Mouse (Mus musculus): ENCODE data around the gene Trmt11. TPM values are rescaled to one million over a fixed set of nuclear protein-coding genes. Genes with fewer than 3 reads are reported as not detected.

Trmt11 gene
- 5.8 TPM for polyA plus RNA-seq (2014; fragmentation: Illumina TruSeq; extraction: RNeasy Lipid Tissue Mini Kit (QIAGEN cat#74804); ENCODE audit: low read depth, low replicate concordance)

DNA sequence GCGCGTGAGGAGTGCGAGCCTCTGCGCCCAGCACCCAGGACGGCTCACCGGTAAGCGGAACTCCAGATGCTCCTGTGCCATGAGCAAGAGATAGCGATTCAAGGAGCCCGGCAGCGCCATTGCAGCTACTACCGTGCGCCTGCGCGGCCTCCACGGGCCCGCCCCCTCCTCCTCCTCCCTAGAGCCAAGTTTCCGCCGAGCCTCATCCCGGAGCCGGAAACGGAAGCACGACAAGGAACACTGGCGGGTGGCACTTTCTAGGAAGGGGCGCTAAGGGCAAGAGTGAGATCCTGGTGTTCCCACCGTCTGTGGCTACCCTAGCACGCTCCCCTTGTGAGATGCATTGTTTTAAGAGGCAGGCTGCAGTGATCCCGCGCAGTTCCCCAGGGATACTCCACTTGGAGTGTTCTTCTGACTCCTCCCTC lies at the start of gene Trmt11:
Gene Trmt11 (minus strand): TSS at position 208 of the 425 bp plus-strand sequence.

GRCm38 (mm10) chr10:30629513-30629912 lies 29.0 kb upstream of the Trmt11 start, which contains the start of gene Hint3:
Gene Hint3, minus strand, starts transcription at chr10:30629632.

Other genes with a start within 250 kb of the Trmt11 start
- 42.0 TPM for gene Hint3, start 28.9 kb upstream of the Trmt11 start, polyA plus RNA-seq (2014; fragmentation: Illumina TruSeq; extraction: RNeasy Lipid Tissue Mini Kit (QIAGEN cat#74804); ENCODE audit: low read depth, low replicate concordance)
- gene Ncoa7, start 202.6 kb upstream of the Trmt11 start, polyA plus RNA-seq (2014; fragmentation: Illumina TruSeq; extraction: RNeasy Lipid Tissue Mini Kit (QIAGEN cat#74804); ENCODE audit: low read depth, low replicate concordance) = 10.7 TPM
- 2.3 TPM for gene Hey2, start 242.1 kb upstream of the Trmt11 start, polyA plus RNA-seq (2014; fragmentation: Illumina TruSeq; extraction: RNeasy Lipid Tissue Mini Kit (QIAGEN cat#74804); ENCODE audit: low read depth, low replicate concordance)

Measured in adipose tissue, adult 10 weeks (tissue).